Mouse (Mus musculus): ENCODE measurements around the gene Efhc1.

The Efhc1 gene

DNA sequence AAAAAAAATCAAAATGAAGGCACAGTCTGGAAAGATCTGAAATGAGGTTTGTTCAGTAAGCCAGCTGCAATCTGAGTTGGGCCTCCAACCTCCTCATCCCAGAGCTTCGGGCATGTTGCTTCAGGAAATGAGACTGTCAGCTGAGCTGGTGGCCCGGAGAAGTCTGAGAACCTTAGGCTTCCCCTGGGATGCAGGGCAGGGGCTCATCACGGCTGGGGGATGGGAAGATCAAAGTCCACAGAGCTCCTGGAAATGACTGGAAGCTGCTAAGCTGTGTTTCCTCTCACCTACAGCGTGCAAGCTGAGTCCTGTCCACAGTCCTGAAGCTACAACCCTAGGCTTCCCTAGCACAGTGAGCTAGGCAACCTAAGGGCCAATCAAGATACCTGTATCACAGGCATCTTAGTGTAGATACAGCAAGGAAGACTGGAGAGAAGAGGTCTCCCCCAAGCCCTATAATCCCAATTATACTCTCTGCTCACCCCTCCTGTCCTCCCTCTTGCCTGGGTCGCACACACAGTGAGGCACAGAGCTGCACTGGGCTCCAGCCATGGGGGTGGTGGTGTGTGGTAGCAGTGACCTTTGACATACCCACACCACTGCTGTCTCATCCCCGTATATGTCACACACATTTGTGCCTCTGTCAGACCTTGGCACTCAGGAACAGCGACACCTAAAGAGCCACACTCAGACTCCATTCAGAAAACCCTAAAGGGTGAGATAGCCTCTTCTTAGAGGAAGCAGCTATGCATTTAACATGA is 56.7 kb downstream of the Efhc1 start:
- DNase-seq, result no peak

GRCm38 (mm10) chr1:21008891-21009290 is 57.5 kb downstream of the Efhc1 start:
- no peak for DNase-seq

DNA sequence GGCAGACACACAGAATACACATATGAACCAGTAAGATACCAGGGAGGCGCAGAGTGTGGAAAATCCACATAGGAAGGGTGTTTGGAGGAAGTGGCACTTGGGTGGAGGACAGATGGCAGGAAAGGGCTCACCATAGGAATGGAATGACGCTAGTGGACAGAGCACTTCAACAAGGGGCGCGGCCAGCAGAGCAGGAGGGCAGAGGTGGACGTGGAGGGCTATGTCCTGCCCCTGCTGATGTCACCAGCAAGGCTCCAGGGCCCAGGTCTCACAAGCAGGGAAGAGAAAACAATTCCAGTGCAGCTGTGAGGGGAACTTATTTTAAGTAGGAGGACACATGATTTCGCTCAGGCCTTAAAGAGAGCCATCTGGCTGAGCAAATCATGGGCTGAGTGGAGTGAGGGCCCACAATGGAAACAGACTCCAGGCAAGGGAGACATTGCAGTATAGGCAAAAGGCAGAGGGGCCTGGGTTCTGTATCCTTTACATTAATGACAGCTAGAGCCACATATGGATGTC is 58.9 kb downstream of the Efhc1 start:
- no peak for DNase-seq

DNA sequence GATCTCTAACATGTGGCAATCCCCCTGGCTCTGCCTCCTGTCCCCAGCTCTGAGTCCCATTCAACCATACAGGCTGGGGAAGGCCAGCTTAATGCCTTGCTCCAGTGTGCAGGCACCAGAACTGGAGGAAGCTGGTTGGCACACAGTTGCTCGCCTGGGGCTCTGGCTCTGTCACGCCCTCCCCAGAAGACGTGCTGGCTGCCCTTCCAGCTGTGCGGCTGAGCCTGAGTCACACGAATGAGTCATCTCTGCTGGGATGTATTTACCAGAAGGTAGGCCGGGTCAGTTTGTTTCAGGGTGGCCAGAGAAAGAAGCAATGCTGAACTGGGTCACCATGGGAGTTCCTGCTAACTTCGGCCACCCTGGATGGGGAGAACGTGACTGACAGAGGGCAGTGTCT is 63.0 kb downstream of the Efhc1 start:
- DNase-seq, result no peak

DNA sequence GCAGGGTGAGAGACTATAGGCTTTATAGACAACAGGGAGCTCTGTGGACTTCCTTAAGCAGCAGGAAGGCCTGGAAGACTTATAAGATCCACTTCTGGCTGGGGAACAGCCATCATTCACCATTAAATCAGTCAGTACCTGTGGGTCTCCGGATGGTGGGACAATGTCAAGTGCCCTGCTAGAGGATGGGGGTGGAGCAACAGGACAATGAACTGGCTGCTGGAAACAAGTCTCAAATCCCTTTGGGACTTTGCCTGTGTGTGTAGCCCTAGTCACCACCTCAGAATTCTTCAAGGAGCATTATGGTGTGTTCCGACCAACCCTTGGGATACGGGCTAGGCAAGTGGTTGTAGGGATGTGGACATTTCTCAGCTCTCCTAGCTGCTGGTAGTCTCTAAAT is 71.7 kb downstream of the Efhc1 start:
- no peak for DNase-seq

- no peak for DNase-seq
These were observed 73.8 kb downstream of the Efhc1 start for GRCm38 (mm10) chr1:21025203-21025602.

GRCm38 (mm10) chr1:21026534-21026933 is 75.1 kb downstream of the Efhc1 start:
- DNase-seq, result no peak

DNA sequence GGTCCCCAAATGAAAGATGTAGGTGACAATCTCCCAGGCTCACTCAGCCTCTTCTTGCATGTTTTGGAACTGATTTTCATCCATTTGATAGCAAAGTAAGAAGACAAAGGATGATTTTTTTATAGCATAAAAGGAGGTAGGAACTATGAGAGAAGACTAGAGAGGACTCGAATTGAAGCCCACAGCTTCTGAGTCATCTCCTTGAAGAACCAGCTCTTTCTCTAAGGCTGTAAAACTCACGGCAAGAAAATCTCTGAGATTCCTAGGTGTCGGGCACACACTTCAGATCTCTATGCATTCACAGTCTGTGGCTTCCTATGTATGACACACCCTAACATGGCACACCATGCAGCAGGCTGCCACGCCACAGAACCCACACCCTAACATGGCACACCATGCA is 77.6 kb downstream of the Efhc1 start:
- DNase-seq, result no peak

- no peak for DNase-seq
These were observed 80.2 kb downstream of the Efhc1 start for GRCm38 (mm10) chr1:21031650-21032049.

GRCm38 (mm10) chr1:21033065-21033791 is 81.8 kb downstream of the Efhc1 start:
- no peak for DNase-seq

GRCm38 (mm10) chr1:21033792-21034119 is 82.3 kb downstream of the Efhc1 start:
- DNase-seq, result no peak

DNA sequence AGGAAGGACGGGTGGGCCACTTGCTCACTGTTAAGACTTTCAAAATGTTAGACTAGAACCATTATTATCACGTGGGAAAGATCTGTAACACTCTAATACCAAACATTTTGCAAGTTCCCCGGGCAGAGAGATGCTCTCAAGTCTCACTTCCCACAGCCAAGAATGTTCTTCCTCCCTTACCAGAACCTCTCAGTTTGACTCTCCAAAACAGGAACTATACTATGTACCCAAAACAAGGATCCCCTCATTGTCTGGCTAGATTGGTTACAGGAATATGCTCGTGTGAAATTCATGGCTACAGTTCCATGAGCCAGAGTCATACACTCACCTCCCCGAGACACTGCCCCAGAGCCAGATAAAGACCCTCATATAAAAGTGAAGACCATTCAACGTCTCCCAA is 84.5 kb downstream of the Efhc1 start:
- DNase-seq, result no peak

DNA sequence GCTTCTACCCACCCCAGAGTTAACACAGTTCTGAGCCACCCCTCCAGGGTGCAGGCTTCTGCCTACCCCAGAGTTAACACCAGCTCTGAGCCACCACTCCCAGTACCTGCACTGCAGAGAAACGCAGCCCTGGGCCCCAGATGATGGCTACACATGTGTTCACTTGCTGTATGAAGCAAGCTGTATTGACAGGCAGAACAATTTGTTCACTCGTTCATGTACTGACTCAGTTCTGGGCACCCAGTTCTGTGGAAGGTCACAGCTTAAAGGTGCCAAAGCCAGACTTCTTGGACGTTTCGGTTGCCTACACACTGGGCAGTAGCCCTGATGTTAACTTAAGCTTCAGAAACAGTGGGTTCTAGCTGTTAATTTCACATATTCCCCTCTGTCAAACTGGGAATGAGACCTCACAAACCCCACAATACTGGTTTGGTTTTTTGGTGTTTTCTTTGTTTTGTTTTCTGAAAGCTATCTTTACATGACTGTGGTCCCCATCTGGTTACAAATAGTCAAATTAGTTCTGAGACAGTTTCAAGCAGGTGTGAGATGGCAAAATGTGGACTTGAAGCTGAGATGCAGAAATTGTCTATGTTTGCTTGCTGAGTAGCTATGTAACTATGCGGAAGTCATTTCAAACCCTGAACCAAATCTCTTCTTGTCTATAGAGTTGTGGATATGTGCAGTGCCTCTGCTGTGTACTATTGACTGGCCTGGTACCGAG is 86.6 kb downstream of the Efhc1 start:
- DNase-seq, result no peak

GRCm38 (mm10) chr1:21039564-21039963 is 88.1 kb downstream of the Efhc1 start:
- no peak for DNase-seq

DNA sequence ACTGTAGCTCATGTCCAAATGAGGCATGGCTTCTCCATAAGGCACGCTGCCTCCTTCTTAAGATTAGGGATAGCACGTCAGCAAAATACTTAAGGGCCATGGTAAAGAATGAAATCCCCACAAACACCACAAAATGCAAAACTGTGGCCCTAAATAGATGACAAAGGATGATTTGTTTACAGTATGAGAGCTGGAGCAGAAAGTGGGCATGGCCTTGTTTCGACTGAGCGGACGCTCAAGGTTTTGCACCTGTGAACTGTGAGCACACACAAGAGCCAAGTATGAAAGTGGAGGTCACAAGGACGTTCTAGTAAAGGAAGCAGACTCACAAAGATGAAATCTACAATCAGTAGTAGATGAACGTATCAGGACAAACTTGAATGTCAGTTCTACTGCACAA is 88.7 kb downstream of the Efhc1 start:
- peak in 1 of 2 experiments; percentile 15 for DNase-seq
